Mouse (Mus musculus) pancreas, adult 10 weeks (tissue): ENCODE data around the gene Adamts5. TPM values are rescaled to one million over a fixed set of nuclear protein-coding genes. Genes with fewer than 3 reads are reported as not detected.

ENCODE experiments used
- polyA plus RNA-seq: library from polyadenylated mRNA; stranded (reverse); fragments of 350-450 nt; fragmentation: Illumina TruSeq; extraction: RNeasy Lipid Tissue Mini Kit (QIAGEN cat#74804); gene quantifications from one replicate; pipeline ENCODE4 v1.2.3, GENCODE M21; 2015; ENCODE audit warnings: low read depth, low replicate concordance; ENCODE audit not compliant: insufficient read depth

The Adamts5 gene
- 3.2 TPM for polyA plus RNA-seq

GRCm38 (mm10) chr16:85901581-85901910 is at the start of gene Adamts5:
Adamts5 (minus strand) TSS chr16:85901828.

Other genes with a start within 250 kb of the Adamts5 start
- 7.4 TPM for gene Adamts1, start 98.7 kb downstream of the Adamts5 start, polyA plus RNA-seq